Mouse (Mus musculus): ENCODE data around the gene Nrip3. TPM values are rescaled to one million over a fixed set of nuclear protein-coding genes. Genes with fewer than 3 reads are reported as not detected.

Nrip3 gene
- total and polyA plus RNA-seq, 3 experiments: 0.04 TPM; not detected in 2

- no peak overlapping the region for H3K4me2 ChIP-seq (ENCODE audit: insufficient read depth, low read depth, poor library complexity, severe bottlenecking)
- no peaks in the 10 kb centered on the region for H3K27me3 ChIP-seq (replicated peaks)
- TF ChIP-seq ELF1 (IDR thresholded peaks at IDR 0.05; ENCODE audit: low read depth, low read length): no peak
- no peak for TF ChIP-seq SIN3A (IDR thresholded peaks at IDR 0.05; ENCODE audit: low read length)
- TF ChIP-seq POLR2AphosphoS2 (IDR thresholded peaks at IDR 0.05; ENCODE audit: low read depth, low read length): no peak
- no peak for TF ChIP-seq KAT2A (IDR thresholded peaks at IDR 0.05; ENCODE audit: insufficient replicate concordance, low read length)
- no peak for TF ChIP-seq MEF2A (IDR thresholded peaks at IDR 0.05; ENCODE audit: borderline replicate concordance, low read depth, low read length)
- TF ChIP-seq E2F4 (IDR thresholded peaks at IDR 0.05; ENCODE audit: insufficient replicate concordance, low read depth, low read length): no peak
- no peak for TF ChIP-seq CHD1 (IDR thresholded peaks at IDR 0.05; ENCODE audit: low read depth, low read length)
- no peak for TF ChIP-seq ETS1 (conservative IDR thresholded peaks at IDR 0.05; ENCODE audit: low read depth, low read length)
- no peak for TF ChIP-seq ZC3H11A (IDR thresholded peaks at IDR 0.05; ENCODE audit: low read depth, low read length)
- no peak for TF ChIP-seq CTCF (conservative IDR thresholded peaks at IDR 0.05 in 1 of 2, IDR thresholded peaks at IDR 0.05 in 1 of 2; ENCODE audit: low read depth in 2 of 2, low read length in 2 of 2)
- TF ChIP-seq SMC3 (IDR thresholded peaks at IDR 0.05; ENCODE audit: low read depth, low read length): no peak
- TF ChIP-seq UBTF (IDR thresholded peaks at IDR 0.05; ENCODE audit: low read depth, low read length): no peak
- TF ChIP-seq TCF12 (IDR thresholded peaks at IDR 0.05; ENCODE audit: low read depth, low read length): no peak
- TF ChIP-seq USF1 (IDR thresholded peaks at IDR 0.05; ENCODE audit: low read depth, low read length): no peak
- TF ChIP-seq IRF4 (IDR thresholded peaks at IDR 0.05; ENCODE audit: low read depth, low read length): no peak
- H3K79me2 ChIP-seq (replicated peaks; ENCODE audit: control insufficient read depth, extremely low read depth, insufficient read depth, poor library complexity, severe bottlenecking): no peaks in the 10 kb centered on the region
- no peak overlapping the region for H3K4me3 ChIP-seq (replicated peaks in 1 of 3; ENCODE audit: low read depth in 2 of 3, low read length in 2 of 3, poor library complexity in 1 of 3)
- 0 out of 4 replicates have a peak, but pooled peaks cover 0 to 3% of the 10 kb centered on the region in 2 experiments for H3K4me1 ChIP-seq (ENCODE audit: control insufficient read depth in 1 of 2, insufficient read depth in 2 of 2)
- dilution Hi-C loops (cut with MboI; ENCODE audit: extremely low pct_ligation_motif_present, extremely low pct_unique_long_range_greater_than_20kb, low sequenced_read_pairs): no loop called here
- H3K36me3 ChIP-seq (replicated peaks in 1 of 2; ENCODE audit: control insufficient read depth in 1 of 2, insufficient read depth in 1 of 2, low read length in 1 of 2): no peaks in the 10 kb centered on the region
- H3K9me3 ChIP-seq (replicated peaks; ENCODE audit: low read length): no peaks in the 10 kb centered on the region
- in situ Hi-C loops (cut with MboI; ENCODE audit: low pct_ligation_motif_present, low pct_unique_long_range_greater_than_20kb, low sequenced_read_pairs): no loop called here
- H3K27ac ChIP-seq (ENCODE audit: insufficient read depth, low read depth): no peak overlapping the region
- H3K9ac ChIP-seq (ENCODE audit: insufficient read depth, low read depth): no peak overlapping the region
- DNase-seq (ENCODE audit: extremely low read depth): no peak
Observed at GRCm38 (mm10) chr7:109800626-109801025, 18.8 kb upstream of the Nrip3 start.

DNA sequence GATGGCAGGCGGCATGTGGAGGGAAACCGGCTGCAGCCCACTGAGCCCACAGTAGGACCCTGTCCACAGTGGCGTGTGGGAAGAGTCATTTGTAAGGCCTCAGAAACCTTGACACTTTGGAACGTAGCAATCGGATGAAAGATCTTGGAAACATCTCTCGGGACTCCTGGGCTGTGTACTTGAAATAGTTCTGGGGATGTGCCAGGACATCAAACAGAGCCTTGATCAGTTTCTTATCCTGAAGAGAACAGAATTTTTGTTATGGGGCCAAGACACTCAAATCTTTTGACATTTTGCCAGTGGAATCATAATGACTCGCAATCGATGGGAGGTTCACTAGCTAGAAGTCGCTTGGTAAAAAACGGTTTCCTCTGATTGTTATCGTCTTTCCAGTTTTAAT is 17.3 kb upstream of the Nrip3 start:
- Histone ChIP-seq H3K4me2 (ENCODE audit: insufficient read depth, low read depth, poor library complexity, severe bottlenecking) (no peak overlapping the region), H3K9ac (ENCODE audit: insufficient read depth, low read depth) (no peak overlapping the region), H3K27me3 (replicated peaks) (no peaks in the 10 kb centered on the region), H3K4me3 (replicated peaks in 1 of 3; ENCODE audit: low read depth in 2 of 3, low read length in 2 of 3, poor library complexity in 1 of 3) (no peak overlapping the region), H3K79me2 (replicated peaks; ENCODE audit: control insufficient read depth, extremely low read depth, insufficient read depth, poor library complexity, severe bottlenecking) (no peaks in the 10 kb centered on the region), H3K9me3 (replicated peaks; ENCODE audit: low read length) (no peaks in the 10 kb centered on the region), H3K36me3 (replicated peaks in 1 of 2; ENCODE audit: control insufficient read depth in 1 of 2, insufficient read depth in 1 of 2, low read length in 1 of 2) (no peaks in the 10 kb centered on the region), H3K27ac (ENCODE audit: insufficient read depth, low read depth) (no peak overlapping the region), H3K4me1 (ENCODE audit: control insufficient read depth in 1 of 2, insufficient read depth in 2 of 2) (peaks cover 3 to 9% of the 10 kb centered on the region in 2 experiments; a peak in 3 of 4 replicates)
- DNase-seq (ENCODE audit: extremely low read depth): no peak
- dilution Hi-C loops (cut with MboI; ENCODE audit: extremely low pct_ligation_motif_present, extremely low pct_unique_long_range_greater_than_20kb, low sequenced_read_pairs) (no loop called here), in situ Hi-C loops (cut with MboI; ENCODE audit: low pct_ligation_motif_present, low pct_unique_long_range_greater_than_20kb, low sequenced_read_pairs) (loop anchor here (10.0 kb wide), 1 partner anchor 86 kb away; no protein-coding TSS in a partner anchor)
- no peak for TF ChIP-seq UBTF (IDR thresholded peaks at IDR 0.05; ENCODE audit: low read depth, low read length)
- no peak for TF ChIP-seq SMC3 (IDR thresholded peaks at IDR 0.05; ENCODE audit: low read depth, low read length)
- no peak for TF ChIP-seq KAT2A (IDR thresholded peaks at IDR 0.05; ENCODE audit: insufficient replicate concordance, low read length)
- TF ChIP-seq PAX5 (IDR thresholded peaks at IDR 0.05; ENCODE audit: low read length): no peak
- TF ChIP-seq NELFE (IDR thresholded peaks at IDR 0.05; ENCODE audit: low read depth, low read length): no peak
- no peak for TF ChIP-seq HCFC1 (IDR thresholded peaks at IDR 0.05; ENCODE audit: low read depth, low read length)
- no peak for TF ChIP-seq JUND (conservative IDR thresholded peaks at IDR 0.05; ENCODE audit: low read depth, low read length)
- no peak for TF ChIP-seq TBP (conservative IDR thresholded peaks at IDR 0.05; ENCODE audit: low read depth, low read length)
- TF ChIP-seq RCOR1 (conservative IDR thresholded peaks at IDR 0.05; ENCODE audit: low read depth, low read length): no peak
- no peak for TF ChIP-seq NRF1 (IDR thresholded peaks at IDR 0.05; ENCODE audit: low read depth, low read length)
- no peak for TF ChIP-seq TCF12 (IDR thresholded peaks at IDR 0.05; ENCODE audit: low read depth, low read length)
- TF ChIP-seq ELF1 (IDR thresholded peaks at IDR 0.05; ENCODE audit: low read depth, low read length): no peak
- TF ChIP-seq USF1 (IDR thresholded peaks at IDR 0.05; ENCODE audit: low read depth, low read length): no peak
- no peak for TF ChIP-seq CHD2 (IDR thresholded peaks at IDR 0.05; ENCODE audit: low read length)
